Mouse (Mus musculus) heart, postnatal 4 days (tissue): Measurements from ENCODE around the gene Eif1ad. TPM values are rescaled to one million over a fixed set of nuclear protein-coding genes. Genes with fewer than 3 reads are reported as not detected.
A peak's percentile ranks its signal among the peaks of the same experiment; 100 is the strongest.
"Not testable (repeated sequence)": the region's sequence is repeated elsewhere in the genome, so short reads cannot be mapped to it uniquely, and the experiment has no call there.

ENCODE experiments used
- DNase-seq: peaks from one replicate; pipeline ENCODE4 v3.0.0; 2021
- total RNA-seq, 2 experiments: library from RNA; stranded (reverse); gene quantifications; 2 replicates each; pipeline ENCODE4 v1.2.3; 2021

Gene Eif1ad
- total RNA-seq, 2 experiments from 2014 or later = 35.0 to 37.3 TPM

DNA sequence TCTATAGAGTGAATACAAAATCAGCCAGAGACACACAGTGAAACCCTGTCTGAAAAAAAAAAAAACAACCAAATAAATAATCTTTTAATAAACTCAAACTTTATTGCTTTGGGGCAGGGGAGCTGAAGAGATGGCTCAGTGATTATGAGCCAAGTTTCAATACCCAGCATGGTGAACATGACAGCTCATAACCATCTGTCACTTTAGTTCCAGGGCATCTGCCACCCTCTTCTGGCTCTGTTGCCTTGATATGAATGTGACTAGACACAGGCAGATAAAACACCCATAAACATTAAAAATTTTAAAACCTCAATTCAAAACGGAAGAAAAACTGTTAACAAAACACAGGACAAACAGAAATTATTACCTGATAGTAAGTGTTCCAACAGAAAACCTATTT lies 10.9 kb downstream of the Eif1ad start:
- no peak for DNase-seq

DNA sequence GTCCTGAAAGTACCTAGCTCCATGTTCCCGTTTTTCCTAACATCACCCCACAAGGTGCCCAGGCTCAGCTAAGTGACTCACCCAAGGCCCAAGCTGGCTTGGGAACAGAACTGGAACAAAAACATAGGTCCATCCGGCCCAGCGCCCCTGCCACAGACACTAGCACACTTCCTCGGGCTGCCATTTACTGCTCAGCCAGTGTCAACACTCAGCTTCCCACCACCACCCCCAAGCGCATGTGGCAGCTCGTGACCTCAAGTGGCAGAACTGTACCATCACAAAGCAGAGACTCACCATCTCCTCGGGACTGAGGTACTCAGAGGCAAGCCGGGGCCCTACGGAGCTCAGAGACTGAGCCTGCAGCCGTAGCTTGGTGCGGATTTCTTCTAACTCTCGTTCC lies 16.8 kb downstream of the Eif1ad start:
- DNase-seq = no peak

DNA sequence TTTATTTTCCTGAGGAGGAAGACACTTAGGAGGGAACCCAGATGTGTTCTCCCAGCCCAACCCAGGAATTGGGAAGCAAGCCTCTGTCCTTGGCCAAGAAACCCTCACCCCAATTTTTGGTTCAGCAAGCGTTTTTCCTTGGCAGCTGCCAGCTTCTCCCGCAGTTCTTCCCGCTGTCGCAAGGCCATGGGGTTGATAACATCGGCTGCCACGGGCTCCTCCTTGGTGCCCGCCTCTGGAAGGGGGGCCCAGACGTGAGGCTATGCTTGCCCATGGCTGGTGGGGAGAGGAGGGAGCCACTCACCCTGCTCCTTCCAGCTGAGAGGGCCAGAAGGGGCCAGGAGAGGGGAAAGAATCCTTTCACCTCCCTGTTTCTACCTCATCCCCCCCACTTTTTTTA lies 18.2 kb downstream of the Eif1ad start:
- DNase-seq = no peak

DNA sequence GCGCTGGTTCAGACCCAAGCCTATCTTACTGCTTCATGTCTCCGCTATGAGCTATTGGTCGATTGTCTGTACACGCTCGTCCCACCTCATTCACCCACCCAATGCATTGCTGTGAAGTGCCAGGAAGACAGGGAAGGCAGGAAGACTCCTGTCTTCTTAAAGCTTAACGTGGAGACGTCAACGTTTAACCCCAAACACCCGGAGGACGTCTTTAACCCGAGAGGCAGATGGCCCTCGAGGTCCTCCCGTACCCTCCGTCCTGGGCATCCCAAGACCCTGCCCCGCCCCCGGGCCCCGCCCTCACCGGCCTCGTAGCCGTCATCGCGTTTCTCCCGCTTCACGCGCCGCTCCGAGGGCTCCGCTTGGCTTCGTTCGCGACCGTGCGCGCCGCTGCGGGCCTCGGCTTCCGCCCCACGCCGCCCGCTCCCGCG lies 21.5 kb downstream of the Eif1ad start:
- DNase-seq = peak; percentile 46

DNA sequence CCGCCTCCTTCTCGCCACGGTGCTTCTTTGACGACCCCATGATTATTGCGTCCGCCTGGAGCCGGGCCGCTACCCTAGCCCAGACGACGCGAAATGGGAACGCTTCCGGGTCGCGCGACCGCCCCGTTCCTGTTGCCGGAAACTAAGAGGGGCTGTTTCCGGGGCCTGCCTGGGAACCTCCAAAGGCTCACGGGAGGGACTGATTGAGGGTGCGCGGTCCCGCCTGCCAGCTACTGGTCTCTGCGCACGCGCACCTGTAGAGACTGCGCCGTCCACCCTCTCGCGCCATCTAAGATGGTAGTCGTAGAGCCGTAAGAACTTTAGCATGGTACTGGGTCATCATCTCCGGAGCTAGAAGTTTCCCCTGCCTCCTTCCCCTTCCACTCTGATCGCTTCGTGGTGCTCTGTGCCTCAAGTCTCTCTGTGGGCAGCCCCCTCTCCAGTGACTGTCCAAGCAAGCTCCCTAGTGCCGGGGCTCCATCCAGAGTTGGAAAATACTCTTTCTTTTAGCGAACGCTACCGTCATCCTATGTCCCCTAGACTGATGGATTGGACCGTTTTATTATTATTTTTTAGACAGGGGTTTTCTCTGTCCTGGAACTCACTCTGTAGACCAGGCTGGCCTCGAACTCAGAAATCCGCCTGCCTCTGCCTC lies 22.2 kb downstream of the Eif1ad start, which contains the start of gene Sart1:
Gene Sart1 (minus strand): TSS at position 116 of the 655 bp plus-strand sequence.
- peak; percentile 96 for DNase-seq

DNA sequence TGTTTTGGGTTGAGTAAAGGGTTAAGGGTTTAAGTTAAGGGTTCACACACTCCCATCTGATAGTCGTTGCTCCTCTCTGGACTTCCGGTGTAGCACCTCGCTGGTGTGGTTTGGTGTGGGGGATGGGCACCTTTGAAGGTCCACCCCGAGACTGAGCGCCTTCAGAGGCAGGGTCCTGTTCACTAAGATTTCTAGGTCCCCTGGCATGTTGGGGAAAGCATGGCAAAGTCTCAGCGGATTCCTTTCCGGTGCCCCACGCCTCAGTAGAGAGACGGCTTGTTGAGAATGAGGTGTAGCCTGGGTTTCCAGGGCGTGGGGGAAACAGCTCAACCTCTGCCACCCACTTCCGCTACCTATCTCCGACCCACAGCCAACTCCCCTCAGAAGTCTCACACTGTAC lies 23.1 kb downstream of the Eif1ad start:
- peak; percentile 42 for DNase-seq

DNA sequence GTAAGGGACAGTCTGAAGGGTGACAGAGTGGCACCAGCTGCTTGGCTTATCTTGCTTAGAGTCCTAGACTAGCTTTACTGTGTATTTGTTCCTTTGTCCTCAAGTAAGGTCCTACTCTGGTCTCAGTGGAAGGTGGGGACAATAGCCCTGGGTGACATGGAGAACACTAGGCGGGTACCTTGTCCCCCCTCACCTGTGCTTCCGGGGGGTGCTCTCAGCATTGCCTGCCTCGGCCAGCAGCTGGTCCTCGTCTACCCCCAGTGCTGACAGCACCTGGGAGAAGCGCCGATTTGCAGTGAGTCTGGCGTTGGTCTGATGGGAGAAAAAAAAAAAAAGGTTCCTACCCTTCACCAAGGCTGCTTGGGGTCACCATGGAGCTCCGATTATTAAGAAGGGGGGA lies 23.9 kb downstream of the Eif1ad start:
- DNase-seq = no peak

DNA sequence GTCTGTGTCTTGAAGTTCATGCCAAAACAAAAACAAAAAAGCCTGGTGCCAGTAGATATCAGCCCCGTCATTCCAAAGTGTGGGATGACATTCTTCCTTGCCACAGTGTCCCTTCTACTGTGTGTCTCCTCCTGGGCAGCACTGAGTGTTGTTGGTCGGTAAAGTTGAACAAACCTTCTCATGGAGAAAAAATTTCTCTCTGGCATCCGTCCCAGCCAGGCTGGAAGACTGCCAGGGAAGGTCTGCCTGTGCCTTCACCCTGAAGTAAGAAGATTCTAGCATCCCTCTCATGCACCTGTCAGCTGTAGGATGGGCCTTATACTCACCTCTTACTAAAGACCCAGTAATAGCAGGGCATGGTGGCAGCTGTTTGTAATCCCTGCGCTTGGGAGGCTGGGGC lies 26.4 kb downstream of the Eif1ad start:
- DNase-seq = peak; percentile 84

DNA sequence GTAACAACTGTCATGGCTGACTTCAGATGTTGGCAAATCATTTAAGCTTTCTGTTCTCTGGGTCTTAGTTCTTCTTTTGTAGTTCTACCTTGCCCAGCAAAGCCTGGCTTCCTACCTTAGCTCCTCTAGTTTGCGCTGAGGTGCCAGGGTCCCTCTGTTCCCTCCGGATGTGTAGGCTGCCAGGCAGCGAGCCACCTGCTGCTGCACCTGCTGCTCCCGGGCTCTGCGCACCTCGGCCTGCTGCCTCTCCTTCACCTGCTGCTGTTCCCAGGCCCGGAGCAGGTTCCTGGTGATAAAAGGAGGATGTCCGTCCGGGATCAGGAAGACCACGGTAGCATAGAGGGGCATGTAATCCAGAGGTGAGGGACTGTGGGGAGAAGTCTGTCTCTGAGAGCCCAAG lies 27.6 kb downstream of the Eif1ad start:
- no peak for DNase-seq

DNA sequence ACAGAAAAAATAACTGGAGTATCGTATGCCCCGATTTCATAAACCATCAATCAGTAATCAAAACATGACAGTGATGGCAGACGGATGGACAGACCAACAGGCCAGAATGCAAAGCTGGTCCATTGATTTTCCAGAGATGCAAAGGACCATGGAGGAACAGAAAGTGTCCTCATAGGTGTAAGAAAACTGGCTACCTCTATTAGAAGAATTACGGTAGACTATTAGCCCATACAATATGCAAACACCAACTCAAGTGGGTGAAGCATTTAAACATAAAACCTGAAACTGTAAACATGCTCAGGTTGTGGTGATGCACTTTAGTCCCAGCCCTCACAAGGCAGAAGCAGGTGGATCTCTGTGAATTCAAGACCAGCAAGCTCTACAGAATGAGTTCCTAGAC lies 28.8 kb downstream of the Eif1ad start:
- no peak for DNase-seq

DNA sequence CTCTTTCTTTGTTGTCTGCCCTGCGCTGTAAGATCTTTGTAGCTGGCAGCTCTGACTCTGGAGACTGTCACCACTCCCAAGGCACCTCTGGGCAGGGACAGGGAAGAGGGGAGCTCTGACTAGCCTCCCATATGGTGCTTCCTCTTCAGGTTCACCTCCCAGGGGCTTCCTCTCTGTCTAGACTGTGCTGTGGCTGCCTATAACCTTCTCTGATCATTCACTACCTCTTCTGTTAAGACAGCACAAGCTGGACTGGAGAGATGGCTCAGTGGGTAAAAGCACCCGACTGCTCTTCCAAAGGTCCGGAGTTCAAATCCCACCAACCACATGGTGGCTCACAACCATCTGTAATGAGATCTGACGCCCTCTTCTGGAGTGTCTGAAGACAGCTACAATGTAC lies 34.5 kb downstream of the Eif1ad start:
- DNase-seq = not testable (repeated sequence)

DNA sequence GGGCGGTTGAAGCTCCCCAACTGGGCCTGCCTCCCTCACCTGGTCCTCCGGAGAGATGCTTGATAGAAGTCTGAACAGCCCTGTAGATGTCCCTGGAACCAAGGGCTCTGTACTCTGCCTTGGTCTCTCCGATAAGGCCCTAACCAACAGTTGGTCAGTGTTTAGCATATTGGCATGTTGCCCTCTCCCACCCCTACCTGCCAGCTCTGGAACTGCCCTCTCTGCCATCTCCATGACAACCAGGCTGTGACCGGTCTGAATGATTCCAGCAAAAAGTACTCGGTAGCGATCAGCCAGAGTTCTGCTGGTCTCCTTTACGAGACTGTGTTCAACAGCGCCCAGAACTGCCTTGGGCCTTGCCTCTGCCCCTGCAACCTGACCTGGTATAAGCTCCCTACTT lies 35.8 kb downstream of the Eif1ad start, which contains the start of gene Tsga10ip:
Gene Tsga10ip (minus strand): TSS at position 234 of the 400 bp plus-strand sequence.
- DNase-seq = no peak

DNA sequence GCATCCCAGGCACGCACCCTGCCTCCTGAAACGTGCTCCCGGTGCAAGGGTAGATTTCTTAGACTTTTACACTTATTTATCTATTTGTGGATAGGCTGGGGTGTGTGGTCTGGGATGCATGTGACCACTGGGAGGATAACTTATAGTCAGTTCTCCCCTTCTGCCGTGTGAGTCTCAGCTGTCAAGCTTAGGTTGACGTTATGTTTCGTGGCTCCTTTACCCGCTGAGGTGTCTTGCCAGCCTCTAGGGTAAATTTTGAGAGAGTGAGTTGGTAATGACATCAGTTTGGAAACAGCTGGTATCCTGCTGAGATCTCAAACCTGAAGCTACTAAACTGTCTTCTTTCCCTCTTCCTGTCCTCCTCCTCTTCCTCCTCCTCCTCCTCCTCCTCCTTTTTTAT lies 39.4 kb downstream of the Eif1ad start:
- no peak for DNase-seq

DNA sequence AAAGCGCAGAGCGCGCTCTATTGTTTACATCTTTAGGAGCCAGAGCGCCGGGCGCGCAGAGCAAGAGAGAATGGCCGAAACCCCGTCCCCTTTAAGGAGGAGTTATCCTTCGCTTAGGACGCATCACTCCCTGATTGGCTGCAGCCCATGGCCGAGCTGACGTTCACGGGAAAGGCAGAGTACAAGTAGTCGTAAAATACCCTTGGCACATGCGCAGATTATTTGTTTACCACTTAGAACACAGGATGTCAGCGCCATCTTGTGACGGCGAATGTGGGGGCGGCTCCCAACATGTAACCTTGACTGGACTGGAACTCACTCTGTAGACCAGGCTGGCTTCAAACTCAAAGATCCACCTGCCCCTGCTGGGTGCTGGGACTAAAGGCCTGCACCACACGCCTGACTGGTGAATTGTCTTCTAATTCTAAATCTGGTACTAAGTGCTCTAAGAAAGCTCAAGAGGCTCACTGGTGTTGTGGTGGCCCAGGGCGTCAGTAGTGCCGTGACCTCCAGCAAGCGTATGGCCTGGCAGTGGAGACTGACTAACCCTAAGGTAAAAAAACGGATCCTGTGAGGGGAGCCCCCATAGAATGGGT lies 40.1 kb downstream of the Eif1ad start:
- DNase-seq = peak; percentile 50

DNA sequence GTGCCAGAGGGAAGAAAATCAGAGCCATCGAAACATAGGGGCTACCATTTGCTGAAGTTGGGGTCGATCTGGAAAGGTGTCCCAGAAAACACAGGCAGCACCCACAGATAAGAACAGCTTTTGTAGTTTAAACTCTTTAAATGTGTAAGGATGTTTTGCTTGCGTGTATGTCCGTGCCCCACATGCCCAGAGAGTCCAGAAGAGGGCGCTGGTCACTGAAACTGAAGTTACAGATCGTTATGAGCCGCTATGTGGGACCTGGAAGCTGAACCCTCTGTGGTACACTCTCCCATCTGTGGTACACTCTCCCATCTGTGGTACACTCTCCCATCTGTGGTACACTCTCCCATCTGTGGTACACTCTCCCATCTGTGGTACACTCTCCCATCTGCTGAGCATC lies 40.6 kb downstream of the Eif1ad start:
- peak; percentile 64 for DNase-seq

DNA sequence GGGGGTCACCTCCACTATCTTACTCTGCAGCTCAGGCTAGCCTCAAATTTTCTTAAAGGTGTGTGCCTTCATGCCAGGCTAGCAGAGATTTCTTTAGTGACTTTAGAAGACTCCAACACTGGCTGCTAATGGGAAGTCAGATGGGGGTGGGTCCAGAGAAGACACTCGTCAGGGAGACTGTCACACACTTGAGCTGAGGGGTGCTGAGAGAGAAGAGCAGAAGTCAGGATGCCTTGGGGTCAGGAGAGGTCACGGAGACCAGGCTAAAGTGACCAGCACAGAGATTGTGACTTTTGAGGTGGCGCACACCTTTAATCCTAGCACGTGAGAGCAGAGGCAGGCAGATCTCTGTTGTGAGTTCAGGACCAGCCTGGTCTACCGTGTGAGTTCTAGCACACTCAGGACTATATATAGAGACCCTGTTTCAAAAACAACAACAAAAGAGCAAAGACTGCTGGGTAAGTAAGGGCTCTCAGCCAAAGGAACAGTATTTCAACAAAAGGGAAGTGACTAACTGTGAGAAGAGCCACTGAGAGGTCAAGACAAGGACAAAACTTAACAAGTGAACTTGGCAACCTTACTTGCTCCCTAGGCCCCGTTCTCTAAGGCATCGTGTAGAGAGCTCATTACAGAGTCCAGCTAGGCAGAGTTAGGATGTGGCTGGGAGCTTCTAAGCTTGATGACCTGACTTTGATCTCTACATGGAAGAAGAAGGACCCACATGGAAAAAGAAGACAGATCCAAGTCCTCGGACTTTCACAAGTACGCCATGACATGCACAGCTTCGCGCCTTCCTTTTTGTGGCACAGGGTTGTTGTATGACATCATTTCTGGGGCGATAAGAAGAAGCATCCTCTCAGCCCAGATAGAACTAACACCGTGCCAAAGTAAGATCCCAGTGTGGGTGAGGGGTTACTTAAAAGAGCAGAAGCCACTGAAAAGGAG lies 41.8 kb downstream of the Eif1ad start:
- DNase-seq = no peak

DNA sequence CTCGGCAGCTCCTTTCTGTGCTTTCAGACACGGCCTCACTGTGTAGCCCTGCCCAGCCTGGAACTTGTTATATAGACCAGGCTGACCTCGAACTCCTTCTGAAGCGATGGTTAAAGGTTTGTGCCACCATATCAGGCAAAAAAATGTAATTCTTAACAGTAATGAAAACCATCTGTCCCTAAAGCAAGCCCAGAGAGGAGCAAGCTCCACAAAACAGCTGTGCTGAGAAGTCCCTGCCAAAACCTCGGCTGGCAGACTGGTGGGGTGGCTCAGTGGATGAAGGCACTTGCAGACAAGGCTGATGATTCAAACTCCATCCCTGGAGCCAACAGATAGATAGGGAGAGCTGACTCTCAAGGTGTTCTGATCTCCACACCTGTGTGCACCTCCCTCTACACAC lies 42.5 kb downstream of the Eif1ad start:
- peak; percentile 71 for DNase-seq

DNA sequence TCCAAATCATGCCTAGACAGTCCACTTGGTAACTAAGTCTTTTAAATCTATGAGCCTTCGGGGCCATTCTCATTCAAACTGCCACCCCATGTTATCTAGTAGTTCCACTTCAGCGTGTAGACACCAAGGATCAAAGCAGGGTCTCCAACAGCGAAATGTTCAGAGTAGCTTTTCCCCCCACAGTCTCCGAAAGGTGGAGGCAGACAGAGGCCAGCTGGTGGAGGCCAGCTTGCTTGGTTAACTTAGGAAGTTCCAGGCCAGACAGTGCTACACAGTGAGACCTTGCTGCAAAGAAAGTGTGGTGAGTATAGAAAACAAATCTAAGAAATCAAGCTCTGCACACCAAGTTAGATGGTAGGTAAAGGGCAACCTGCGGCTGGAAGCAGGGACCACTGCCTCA lies 44.1 kb downstream of the Eif1ad start:
- DNase-seq = no peak

DNA sequence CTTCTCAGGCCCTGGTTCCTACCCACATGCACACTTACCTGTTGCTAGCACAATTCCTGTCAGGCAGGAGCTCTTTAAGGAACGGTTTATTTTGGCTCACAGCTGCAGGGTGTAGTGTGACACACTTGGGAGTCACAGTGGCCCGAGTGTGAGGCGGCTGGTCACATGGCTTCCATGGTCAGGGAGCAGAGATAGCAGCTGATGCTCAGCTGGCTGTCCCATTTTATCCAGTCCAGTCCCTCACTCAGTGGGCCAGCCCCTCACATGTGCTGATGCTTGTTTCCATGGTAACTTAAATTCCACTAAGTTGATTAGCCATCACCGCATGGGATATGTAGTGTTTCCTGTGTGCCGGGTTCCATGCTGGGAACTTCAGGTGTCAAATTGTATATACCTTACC lies 45.4 kb downstream of the Eif1ad start:
- no peak for DNase-seq

DNA sequence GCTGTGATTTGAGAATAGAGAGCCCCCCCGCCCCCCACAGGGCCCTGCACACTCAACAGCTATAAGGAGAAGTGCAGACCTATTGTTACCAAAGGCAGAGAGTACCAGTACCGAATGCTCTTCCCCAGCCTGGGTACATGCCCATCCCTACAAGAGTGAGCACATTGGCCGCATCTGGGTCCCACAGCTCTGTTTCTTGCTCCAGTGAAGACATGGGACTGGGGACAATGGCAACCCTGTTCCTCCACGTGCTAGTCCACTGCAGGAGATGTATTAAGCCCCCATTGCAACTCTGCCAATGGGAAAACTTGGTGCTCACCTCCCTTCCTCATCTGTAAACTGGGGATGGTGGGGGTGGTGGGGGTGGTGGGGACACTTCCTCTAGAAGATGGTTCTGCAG lies 47.3 kb downstream of the Eif1ad start:
- DNase-seq = no peak

DNA sequence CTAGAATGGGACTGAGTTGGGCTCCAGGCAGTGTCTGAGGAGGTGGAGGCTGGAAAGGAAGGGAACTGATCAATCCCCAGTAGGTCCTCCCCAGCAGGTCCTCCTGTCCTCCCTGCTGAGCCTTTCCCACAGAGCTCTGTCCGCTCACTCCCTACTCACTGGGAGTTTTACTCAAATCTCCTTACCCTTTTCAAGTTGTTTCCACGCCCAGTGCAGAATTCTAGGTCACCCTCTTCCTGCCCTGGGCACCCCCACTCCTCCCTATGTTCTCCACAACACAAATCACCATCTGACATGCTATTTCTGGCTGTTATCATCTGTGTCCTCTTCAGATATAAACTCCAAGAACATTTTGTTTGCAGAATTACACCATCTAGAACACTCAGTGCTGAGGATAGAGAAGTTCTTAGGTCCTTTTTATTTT lies 48.0 kb downstream of the Eif1ad start:
- DNase-seq = no peak

DNA sequence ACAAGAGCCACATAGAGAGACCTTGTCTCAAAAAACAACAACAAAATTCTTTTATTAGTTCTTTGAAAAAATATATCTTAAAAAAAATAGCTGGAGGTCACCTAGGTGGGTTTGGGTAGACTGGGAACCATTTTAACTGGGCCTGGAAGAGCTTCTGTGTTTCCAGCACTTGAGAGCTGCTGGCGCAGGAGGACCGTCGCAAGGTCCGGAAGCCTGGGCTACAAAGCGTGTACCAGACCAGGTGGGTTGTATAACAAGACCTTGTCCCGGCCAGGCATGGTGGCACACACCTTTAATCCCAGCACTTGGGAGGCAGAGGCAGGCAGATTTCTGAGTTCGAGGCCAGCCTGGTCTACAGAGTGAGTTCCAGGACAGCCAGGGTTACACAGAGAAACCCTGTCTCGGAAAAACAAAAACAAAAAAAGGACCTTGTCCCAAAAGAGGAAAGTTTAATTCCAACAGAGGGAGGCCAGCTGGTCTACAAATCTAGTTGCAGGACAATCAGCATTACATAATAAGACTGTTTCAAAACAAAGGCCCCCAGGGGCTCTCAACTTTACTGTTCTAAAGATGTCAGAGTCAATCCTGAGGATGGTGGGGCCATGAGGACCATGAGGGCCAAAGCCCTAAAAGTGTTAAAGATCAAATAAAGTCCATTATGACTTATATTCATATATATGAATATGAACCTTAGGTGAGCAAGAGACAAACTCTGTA lies 52.4 kb downstream of the Eif1ad start:
- no peak for DNase-seq

DNA sequence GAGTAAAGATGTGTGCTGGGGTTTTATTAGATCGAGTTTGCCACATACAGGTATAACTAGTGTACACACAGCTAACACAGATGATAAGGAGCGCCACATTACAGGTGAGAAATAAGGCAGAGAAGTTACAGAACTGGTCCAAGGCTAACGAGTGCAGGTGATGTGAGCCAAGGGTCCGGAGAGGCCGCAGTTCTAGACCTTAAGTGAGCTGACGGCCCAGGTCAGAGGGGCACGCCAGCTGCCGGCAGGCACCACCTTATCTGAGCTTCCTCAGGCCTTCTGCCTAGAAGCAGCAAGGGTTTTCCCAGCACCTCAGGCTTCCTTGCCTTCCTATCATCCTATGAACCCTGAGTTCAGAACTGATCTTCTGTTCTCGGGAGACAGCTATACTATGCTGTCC lies 53.1 kb downstream of the Eif1ad start:
- no peak for DNase-seq
